Mouse (Mus musculus): ENCODE measurements at regions not wholly inside any gene's neighbourhood (a gene's known extent, or its start where the extent isn't known, plus 50 kb on each side); places are given as distances from the start of the nearest gene placed in this dataset.

DNA sequence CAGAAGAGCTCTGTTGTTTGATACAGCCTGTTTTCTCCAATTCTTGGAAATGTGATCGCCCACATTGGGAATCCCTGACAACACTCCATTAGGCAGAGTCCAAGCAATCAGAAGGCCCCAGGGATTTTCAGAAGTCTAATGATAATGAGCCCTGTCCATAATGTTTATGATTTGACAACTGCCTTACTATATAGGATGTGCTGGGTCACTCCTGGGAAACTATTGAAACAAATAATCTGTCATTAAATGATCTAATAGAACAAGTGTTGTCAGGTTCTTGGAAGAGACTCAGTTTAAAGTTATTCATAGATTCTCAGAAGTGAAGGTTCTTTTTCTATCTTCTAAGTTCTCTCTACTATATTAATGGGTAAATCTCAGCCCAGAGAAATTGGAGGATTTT is 395.9 kb downstream of the Tns1 start:
- Histone ChIP-seq H3K27me3 (ENCODE audit: control insufficient read depth, insufficient read depth, low read length) (no peaks in the 10 kb centered on the region), H3K4me3 (ENCODE audit: low read depth, low read length) (no peak overlapping the region), H3K4me2 (ENCODE audit: low read depth, severe bottlenecking) (no peak overlapping the region), H3K27ac (replicated peaks; ENCODE audit: low read depth, low read length) (no peak overlapping the region), H3K9me3 (ENCODE audit: control insufficient read depth, low read length) (no peaks in the 10 kb centered on the region), H3K36me3 (ENCODE audit: control insufficient read depth, insufficient read depth, low read length) (no peaks in the 10 kb centered on the region), H3K9ac (ENCODE audit: low read length) (no peak overlapping the region), H3K4me1 (ENCODE audit: control insufficient read depth, insufficient read depth, low read length) (no peaks in the 10 kb centered on the region)
- WGBS = 94% methylated on average over 1 of the region's 1 CpGs
- no peak for ATAC-seq (ENCODE audit: insufficient number of reproducible peaks, low FRiP score, low TSS enrichment, low read depth)
- DNase-seq (ENCODE audit: low spot score) = no peak

DNA sequence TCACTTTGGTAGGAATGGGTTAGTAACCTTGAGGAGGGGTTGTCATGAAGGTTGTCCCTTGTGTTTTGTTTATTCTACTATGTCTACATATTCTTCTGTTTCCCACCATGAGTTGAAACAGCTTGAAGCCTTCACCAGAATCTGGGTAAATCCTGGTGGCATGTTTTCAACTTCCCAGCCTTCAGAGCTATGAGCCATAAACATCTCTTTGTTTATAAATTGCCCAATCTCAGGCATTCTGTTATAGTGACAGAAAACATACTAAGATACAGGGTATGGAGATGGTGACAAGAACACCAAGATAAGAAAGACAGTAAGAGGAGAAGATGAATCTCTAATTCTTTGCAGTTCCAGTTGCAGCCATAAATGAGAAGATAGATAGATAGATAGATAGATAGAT is 396.5 kb downstream of the Tns1 start:
- no peak for DNase-seq (ENCODE audit: low spot score)
- Histone ChIP-seq H3K4me2 (ENCODE audit: low read depth, severe bottlenecking) (no peak overlapping the region), H3K9me3 (ENCODE audit: control insufficient read depth, low read length) (no peaks in the 10 kb centered on the region)

DNA sequence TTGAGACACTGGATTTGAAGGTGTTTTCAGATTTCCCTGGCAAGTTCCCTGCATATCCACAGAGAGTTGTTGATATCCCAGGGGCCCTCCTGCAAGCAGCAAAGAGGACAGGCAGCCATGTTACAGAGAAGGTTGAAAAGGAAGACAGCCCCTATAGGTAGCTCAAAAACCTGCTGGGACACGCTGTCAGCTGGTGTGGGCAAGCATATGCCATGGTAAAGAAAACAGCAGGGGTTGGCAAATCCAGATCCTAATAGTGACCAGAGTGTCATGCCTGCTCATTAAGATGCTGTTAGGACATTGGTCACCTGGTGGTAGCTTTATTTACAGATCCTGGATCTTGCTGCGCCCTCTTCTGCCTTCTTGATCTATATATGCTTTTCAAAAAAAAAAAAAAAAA is 397.6 kb downstream of the Tns1 start:
- H3K4me1 ChIP-seq (ENCODE audit: control insufficient read depth, insufficient read depth, low read length) = no peaks in the 10 kb centered on the region
- no peaks in the 10 kb centered on the region for H3K27me3 ChIP-seq (ENCODE audit: control insufficient read depth, insufficient read depth, low read length)
- H3K9me3 ChIP-seq (ENCODE audit: control insufficient read depth, low read length) = no peaks in the 10 kb centered on the region
- no peak for DNase-seq (ENCODE audit: low spot score)
- no peak overlapping the region for H3K27ac ChIP-seq (replicated peaks; ENCODE audit: low read depth, low read length)
- H3K4me3 ChIP-seq (ENCODE audit: low read depth, low read length) = no peak overlapping the region
- no peak for ATAC-seq (ENCODE audit: insufficient number of reproducible peaks, low FRiP score, low TSS enrichment, low read depth)
- no peaks in the 10 kb centered on the region for H3K36me3 ChIP-seq (ENCODE audit: control insufficient read depth, insufficient read depth, low read length)
- no peak overlapping the region for H3K4me2 ChIP-seq (ENCODE audit: low read depth, severe bottlenecking)
- H3K9ac ChIP-seq (ENCODE audit: low read length) = no peak overlapping the region
- WGBS = 78% methylated on average over 2 of the region's 2 CpGs

More for the DNA sequence above, 396.5 kb downstream of the Tns1 start:
- no peaks in the 10 kb centered on the region for H3K4me1 ChIP-seq (ENCODE audit: control insufficient read depth, insufficient read depth, low read length)
- ATAC-seq (ENCODE audit: insufficient number of reproducible peaks, low FRiP score, low TSS enrichment, low read depth) = no peak
- no peaks in the 10 kb centered on the region for H3K27me3 ChIP-seq (ENCODE audit: control insufficient read depth, insufficient read depth, low read length)
- H3K9ac ChIP-seq (ENCODE audit: low read length) = no peak overlapping the region
- H3K27ac ChIP-seq (replicated peaks; ENCODE audit: low read depth, low read length) = no peak overlapping the region
- H3K4me3 ChIP-seq (ENCODE audit: low read depth, low read length) = no peak overlapping the region
- no peaks in the 10 kb centered on the region for H3K36me3 ChIP-seq (ENCODE audit: control insufficient read depth, insufficient read depth, low read length)

DNA sequence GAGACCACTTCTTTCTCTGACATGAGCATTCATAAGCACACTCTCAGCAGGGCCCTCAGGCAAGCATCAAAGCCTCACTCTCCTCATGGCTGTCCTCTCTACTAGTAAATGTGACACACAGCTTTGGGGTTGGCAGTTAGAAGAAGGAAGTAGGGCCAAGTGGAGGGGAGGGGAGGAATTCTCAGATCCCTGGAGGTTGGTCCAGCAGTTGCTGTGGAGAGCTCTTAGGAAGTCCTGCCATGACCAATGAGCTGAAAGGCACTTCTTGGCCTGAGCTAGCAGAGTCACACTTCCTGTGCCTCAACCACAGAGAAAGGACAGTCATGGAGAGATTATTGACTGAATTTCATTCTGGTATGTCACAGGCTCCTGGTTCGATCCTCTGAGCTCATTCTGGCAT is 398.8 kb downstream of the Tns1 start:
- no peak for DNase-seq (ENCODE audit: low spot score)
- H3K4me3 ChIP-seq (ENCODE audit: low read depth, low read length) = no peak overlapping the region
- ATAC-seq (ENCODE audit: insufficient number of reproducible peaks, low FRiP score, low TSS enrichment, low read depth) = no peak
- 88% methylated on average over 1 of the region's 1 CpGs for WGBS
- no peaks in the 10 kb centered on the region for H3K27me3 ChIP-seq (ENCODE audit: control insufficient read depth, insufficient read depth, low read length)
- H3K36me3 ChIP-seq (ENCODE audit: control insufficient read depth, insufficient read depth, low read length) = no peaks in the 10 kb centered on the region
- H3K4me1 ChIP-seq (ENCODE audit: control insufficient read depth, insufficient read depth, low read length) = no peaks in the 10 kb centered on the region
- H3K27ac ChIP-seq (replicated peaks; ENCODE audit: low read depth, low read length) = no peak overlapping the region
- H3K4me2 ChIP-seq (ENCODE audit: low read depth, severe bottlenecking) = no peak overlapping the region
- H3K9ac ChIP-seq (ENCODE audit: low read length) = no peak overlapping the region
- no peaks in the 10 kb centered on the region for H3K9me3 ChIP-seq (ENCODE audit: control insufficient read depth, low read length)

DNA sequence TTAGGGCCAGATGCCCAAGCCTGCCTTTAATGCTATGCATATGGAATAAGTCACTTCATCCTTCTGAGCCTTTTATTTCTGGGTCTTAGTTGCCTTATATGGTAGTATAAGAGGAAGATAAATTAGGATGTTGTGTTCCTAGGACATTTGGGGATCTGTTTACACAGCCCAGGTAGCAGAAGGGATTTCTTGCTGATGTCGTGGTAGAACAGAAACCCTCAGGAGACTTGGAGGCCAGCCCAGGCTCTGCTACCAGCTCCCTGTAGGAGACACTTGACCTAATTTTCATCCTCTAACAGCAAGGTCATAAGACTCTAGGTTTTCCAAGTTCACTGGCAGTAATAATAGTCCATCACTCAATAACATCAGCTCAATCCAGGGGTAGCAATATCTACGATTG is 399.7 kb downstream of the Tns1 start:
- no peak overlapping the region for H3K4me3 ChIP-seq (ENCODE audit: low read depth, low read length)

DNA sequence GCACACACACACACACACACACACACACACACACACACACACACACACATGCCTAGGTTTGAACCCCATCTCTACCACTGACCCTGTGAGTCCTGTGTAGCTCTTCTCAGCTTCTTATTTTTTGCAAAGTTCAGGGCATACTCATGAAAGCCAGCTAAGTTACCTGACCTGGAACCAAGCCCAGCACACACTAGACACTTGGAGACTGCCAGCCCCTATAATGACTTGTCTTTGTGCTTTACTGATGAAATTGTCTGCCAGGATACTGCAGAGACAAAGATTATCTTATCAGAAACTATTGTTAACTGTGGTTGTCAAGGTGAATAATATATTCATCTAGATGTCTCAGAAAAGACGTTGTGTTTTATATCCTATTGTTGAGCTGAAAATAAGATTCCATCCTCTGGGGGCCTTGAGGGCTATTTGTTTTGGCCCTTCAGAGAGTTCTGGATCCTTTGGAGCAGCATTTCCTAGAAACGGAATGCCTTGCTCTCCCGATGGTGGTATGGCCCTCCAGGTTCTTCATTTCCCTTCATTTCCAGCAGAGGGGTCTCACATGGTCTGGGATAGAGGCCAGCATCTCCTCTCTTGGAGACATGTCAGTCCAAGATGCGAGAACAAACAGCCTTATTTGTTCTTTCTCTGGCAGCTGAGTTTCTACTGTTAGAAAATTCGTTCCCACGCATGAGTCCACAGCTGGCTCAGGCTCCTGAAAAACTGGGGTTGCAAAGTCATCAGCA is 402.6 kb downstream of the Tns1 start:
- 91% methylated on average over 6 of the region's 6 CpGs for WGBS
- no peak for ATAC-seq (ENCODE audit: insufficient number of reproducible peaks, low FRiP score, low TSS enrichment, low read depth)

More for the DNA sequence above, 399.7 kb downstream of the Tns1 start:
- WGBS = 88% methylated on average over 2 of the region's 2 CpGs
- Histone ChIP-seq H3K4me1 (ENCODE audit: control insufficient read depth, insufficient read depth, low read length) (no peaks in the 10 kb centered on the region), H3K4me2 (ENCODE audit: low read depth, severe bottlenecking) (no peak overlapping the region), H3K9me3 (ENCODE audit: control insufficient read depth, low read length) (no peaks in the 10 kb centered on the region), H3K36me3 (ENCODE audit: control insufficient read depth, insufficient read depth, low read length) (no peaks in the 10 kb centered on the region), H3K27ac (replicated peaks; ENCODE audit: low read depth, low read length) (no peak overlapping the region), H3K9ac (ENCODE audit: low read length) (no peak overlapping the region), H3K27me3 (ENCODE audit: control insufficient read depth, insufficient read depth, low read length) (no peaks in the 10 kb centered on the region)
- no peak for DNase-seq (ENCODE audit: low spot score)
- ATAC-seq (ENCODE audit: insufficient number of reproducible peaks, low FRiP score, low TSS enrichment, low read depth) = no peak

DNA sequence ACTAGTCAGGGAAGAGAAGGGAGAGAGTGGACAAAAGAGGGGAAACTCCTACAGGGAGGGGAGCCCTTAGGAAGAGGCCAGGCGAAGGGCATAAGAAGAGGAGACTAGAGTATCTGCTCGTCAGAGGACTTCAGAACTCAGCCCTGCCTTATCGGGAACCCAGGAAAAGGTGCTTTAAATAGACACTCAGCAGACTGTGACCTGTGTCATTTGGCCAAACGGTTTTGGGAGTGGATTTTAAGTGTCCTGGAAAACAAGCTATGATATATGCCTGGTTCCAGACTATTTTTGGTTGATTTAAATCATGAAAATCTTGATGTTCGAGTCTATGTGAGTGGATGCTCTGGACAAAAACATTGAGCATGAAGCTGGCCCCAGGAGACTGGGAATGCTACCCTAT is 405.8 kb downstream of the Tns1 start:
- Histone ChIP-seq H3K4me3 (ENCODE audit: low read depth, low read length) (no peak overlapping the region), H3K36me3 (ENCODE audit: control insufficient read depth, insufficient read depth, low read length) (no peaks in the 10 kb centered on the region), H3K4me1 (ENCODE audit: control insufficient read depth, insufficient read depth, low read length) (no peaks in the 10 kb centered on the region), H3K27ac (replicated peaks; ENCODE audit: low read depth, low read length) (no peak overlapping the region), H3K9me3 (ENCODE audit: control insufficient read depth, low read length) (no peaks in the 10 kb centered on the region), H3K27me3 (ENCODE audit: control insufficient read depth, insufficient read depth, low read length) (no peaks in the 10 kb centered on the region), H3K9ac (ENCODE audit: low read length) (no peak overlapping the region), H3K4me2 (ENCODE audit: low read depth, severe bottlenecking) (no peak overlapping the region)
- DNase-seq (ENCODE audit: low spot score) = no peak
- ATAC-seq (ENCODE audit: insufficient number of reproducible peaks, low FRiP score, low TSS enrichment, low read depth) = no peak
- WGBS = 80% methylated on average over 5 of the region's 5 CpGs

More for the DNA sequence above, 402.6 kb downstream of the Tns1 start:
- Histone ChIP-seq H3K27ac (replicated peaks; ENCODE audit: low read depth, low read length) (no peak overlapping the region), H3K4me3 (ENCODE audit: low read depth, low read length) (no peak overlapping the region), H3K4me1 (ENCODE audit: control insufficient read depth, insufficient read depth, low read length) (no peaks in the 10 kb centered on the region), H3K36me3 (ENCODE audit: control insufficient read depth, insufficient read depth, low read length) (no peaks in the 10 kb centered on the region), H3K9me3 (ENCODE audit: control insufficient read depth, low read length) (no peaks in the 10 kb centered on the region), H3K27me3 (ENCODE audit: control insufficient read depth, insufficient read depth, low read length) (no peaks in the 10 kb centered on the region), H3K4me2 (ENCODE audit: low read depth, severe bottlenecking) (no peak overlapping the region), H3K9ac (ENCODE audit: low read length) (no peak overlapping the region)
- no peak for DNase-seq (ENCODE audit: low spot score)

- 90% methylated on average over 7 of the region's 7 CpGs for WGBS
- Histone ChIP-seq H3K4me2 (ENCODE audit: low read depth, severe bottlenecking) (no peak overlapping the region), H3K4me3 (ENCODE audit: low read depth, low read length) (no peak overlapping the region), H3K36me3 (ENCODE audit: control insufficient read depth, insufficient read depth, low read length) (no peaks in the 10 kb centered on the region), H3K4me1 (ENCODE audit: control insufficient read depth, insufficient read depth, low read length) (no peaks in the 10 kb centered on the region), H3K27ac (replicated peaks; ENCODE audit: low read depth, low read length) (no peak overlapping the region), H3K9me3 (ENCODE audit: control insufficient read depth, low read length) (no peaks in the 10 kb centered on the region), H3K27me3 (ENCODE audit: control insufficient read depth, insufficient read depth, low read length) (no peaks in the 10 kb centered on the region), H3K9ac (ENCODE audit: low read length) (no peak overlapping the region)
- DNase-seq (ENCODE audit: low spot score) (no peak), ATAC-seq (ENCODE audit: insufficient number of reproducible peaks, low FRiP score, low TSS enrichment, low read depth) (no peak)
Observed at GRCm38 (mm10) chr1:73717401-73717800, 406.8 kb downstream of the Tns1 start.

- no peaks in the 10 kb centered on the region for H3K27me3 ChIP-seq (ENCODE audit: control insufficient read depth, insufficient read depth, low read length)
- no peak for ATAC-seq (ENCODE audit: insufficient number of reproducible peaks, low FRiP score, low TSS enrichment, low read depth)
- H3K9me3 ChIP-seq (ENCODE audit: control insufficient read depth, low read length) = no peaks in the 10 kb centered on the region
- no peak for DNase-seq (ENCODE audit: low spot score)
- no peak overlapping the region for H3K4me3 ChIP-seq (ENCODE audit: low read depth, low read length)
- H3K36me3 ChIP-seq (ENCODE audit: control insufficient read depth, insufficient read depth, low read length) = no peaks in the 10 kb centered on the region
- no peak overlapping the region for H3K4me2 ChIP-seq (ENCODE audit: low read depth, severe bottlenecking)
- H3K27ac ChIP-seq (replicated peaks; ENCODE audit: low read depth, low read length) = no peak overlapping the region
- no peak overlapping the region for H3K9ac ChIP-seq (ENCODE audit: low read length)
- H3K4me1 ChIP-seq (ENCODE audit: control insufficient read depth, insufficient read depth, low read length) = no peaks in the 10 kb centered on the region
Observed at GRCm38 (mm10) chr1:73716901-73717300, 407.3 kb downstream of the Tns1 start.

All from limb, embryonic 11.5 days (tissue).